Mouse (Mus musculus) kidney, postnatal 36 days (tissue): ENCODE measurements around the gene Tec.

ENCODE experiments used
- DNase-seq, 2 experiments: peaks; one replicate each; pipeline ENCODE4 v3.0.0; 2021 to 2022; ENCODE audit warnings: mixed read lengths in 2 of 2

Gene Tec

DNA sequence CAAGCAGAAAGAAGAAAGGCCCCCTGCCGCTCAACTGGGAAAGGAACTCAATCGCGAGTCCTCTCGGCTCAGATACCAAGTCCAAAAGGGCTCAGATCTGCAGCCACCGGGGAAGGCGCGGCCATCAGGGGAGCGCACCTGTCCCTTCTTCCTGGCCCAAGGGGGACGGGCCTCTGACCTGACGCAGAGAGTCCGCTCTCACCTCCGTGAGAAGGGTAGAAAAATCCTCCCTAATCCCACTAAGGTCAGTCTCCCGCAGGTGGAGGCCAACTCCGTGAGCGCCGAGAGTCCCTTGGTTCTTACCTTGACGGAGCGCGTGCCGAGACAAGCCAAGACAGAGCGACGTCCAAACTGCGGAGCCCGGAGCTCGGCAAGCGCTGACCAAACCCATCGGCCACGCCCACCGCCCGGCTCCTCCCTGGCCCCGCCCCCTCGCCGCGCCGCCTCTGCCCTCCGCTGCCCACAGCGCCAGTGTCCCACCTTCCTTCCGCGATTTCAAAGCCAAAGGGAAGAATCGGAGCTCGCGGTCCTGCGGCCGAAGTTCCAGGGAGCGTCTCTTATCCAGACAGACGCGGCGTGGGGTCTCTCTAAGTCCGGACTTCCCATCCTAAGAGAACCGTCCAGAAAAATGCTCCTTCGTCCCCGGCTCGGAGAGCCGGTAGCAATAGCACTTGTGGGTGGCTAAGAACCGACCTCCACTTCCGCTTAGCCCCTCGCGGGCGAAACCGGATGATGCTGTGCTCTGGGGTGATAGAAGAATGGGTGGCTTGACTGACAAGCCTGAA, at the start of gene Tec:
Gene Tec, minus strand, starts transcription at position 393 of the 785 bp plus-strand sequence.
- DNase-seq = peak; percentile 94 to 98

DNA sequence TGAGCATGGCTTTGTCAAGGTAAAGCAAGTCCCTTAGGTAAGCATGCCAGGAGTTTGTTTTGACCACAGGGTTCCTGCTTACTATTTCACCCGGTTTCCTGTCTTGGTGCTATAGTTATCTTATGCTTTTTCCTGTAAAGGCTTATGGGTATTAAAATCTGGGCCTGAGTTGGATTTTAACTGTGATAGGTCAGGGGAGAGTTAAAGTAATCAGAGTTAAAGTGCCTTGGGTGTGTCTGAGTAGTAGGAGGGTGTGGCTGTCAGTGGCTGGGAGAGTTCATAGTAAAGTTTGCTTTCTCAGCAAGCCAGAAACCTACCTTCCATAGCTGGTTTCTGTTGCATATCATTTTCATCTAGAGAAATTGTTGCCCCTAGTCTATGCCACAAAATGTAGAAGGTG, 48.6 kb upstream of the Tec start:
- DNase-seq = no peak

DNA sequence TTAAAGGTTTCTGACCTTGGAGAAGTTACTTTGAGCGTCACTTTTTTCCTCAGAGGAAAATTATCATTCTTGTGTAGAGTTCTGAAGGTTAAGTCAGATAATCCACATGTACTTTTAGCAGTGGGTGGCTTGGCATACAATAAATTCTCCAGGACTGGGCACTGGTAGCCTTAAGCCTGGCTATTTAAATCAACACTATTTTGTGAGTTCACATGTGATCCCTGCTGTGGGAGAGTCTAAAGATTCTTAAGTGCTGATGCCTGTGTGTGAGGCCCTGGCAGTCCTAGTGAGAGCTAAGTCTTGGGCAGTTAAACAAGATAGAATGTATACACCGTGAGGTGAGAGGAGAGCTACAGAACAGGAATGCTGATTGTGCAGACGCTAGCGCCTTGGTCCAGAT, 47.8 kb upstream of the Tec start:
- DNase-seq = no peak

DNA sequence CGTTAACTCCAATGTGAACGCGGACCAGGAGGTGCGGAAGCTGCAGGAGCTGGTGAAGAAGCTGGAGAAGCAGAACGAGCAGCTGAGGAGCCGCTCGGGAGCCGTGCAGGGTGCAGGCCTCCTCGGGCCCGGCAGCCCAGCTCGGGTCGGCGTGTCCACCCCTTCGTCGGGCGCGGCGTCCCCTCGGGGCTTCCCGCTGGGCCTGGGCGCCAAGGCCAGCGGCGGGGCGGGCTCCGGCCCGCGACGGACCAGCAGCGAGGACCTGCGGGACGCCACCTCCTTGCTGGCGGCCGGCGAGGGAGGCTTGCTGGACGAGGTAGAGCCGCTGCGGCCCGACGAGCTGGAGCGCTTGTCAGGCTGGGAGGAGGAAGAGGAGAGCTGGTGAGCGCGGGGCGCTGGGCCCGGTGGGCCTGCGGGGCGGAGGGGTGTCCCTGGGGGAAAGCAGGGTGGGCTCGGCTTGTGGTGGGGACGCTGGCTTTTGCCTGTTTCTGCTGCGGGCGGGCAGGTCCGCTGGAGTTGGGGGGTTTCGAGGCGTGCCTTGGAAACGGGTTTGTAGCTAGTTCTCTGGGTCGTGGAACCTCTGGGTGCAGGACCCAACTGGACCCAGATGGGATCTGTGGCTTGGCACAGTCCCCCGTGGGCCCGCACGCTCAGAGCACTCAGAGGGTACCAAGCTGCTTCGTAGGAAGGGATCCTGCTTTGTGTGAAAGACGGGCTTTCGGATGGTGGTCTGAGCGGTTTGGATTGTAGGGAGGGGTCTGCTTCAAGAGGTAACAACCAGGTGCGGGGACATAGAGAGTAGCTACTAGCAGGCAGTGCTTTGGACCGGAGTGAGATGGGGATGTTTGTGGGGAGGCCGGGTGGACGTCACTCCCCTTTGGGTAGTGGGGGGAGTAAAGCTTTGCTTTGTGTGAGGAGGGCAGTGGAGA, 46.6 kb upstream of the Tec start:
- DNase-seq = peak; percentile 11 to 46

DNA sequence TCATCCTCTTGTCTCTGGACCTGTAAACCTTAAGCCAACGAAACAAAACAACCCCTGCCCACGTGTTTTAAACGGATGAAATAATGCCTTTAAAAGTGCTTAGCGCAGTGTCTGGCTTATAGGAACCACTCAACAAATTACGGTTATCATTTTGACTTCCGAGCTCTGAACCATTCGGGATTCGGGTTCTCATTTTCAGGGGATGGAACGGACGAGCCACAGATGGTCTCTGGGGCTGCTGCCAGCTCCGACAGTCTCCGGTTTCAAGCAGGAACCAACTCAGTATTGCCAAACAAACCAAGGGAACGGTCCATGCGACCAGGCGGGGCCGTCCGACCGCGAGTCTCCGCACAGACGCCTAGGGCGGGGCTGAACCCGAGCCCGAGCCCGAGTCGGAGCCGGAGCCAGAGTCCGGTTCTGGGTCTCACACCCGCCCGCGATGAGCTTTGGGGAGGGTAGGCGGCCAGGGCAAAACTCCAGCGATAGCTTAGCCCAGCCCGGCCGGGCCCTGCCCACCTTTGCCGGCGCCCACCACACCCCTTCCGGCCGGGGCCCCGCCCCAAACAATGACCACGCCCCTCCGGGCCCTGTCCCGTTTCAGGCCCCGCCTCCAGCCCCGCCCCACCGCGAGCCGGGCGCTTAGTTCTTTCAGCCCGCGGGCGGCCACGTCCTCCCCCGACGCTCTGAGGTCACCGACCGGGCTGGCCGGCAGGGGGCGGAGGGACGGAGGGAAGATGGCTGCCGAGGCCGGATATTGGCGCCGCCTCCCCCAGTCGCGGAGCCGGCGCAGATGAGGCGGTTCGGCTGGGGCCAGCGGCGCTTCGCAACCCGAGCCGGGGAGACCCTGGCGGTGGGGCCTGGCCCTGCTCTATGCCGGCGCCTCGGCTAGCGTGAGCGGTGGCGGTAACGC, 45.6 kb upstream of the Tec start, which contains the start of gene Slain2:
Gene Slain2, plus strand, starts transcription at position 657 of the 910 bp plus-strand sequence.
- DNase-seq = peak; percentile 98 to 100

DNA sequence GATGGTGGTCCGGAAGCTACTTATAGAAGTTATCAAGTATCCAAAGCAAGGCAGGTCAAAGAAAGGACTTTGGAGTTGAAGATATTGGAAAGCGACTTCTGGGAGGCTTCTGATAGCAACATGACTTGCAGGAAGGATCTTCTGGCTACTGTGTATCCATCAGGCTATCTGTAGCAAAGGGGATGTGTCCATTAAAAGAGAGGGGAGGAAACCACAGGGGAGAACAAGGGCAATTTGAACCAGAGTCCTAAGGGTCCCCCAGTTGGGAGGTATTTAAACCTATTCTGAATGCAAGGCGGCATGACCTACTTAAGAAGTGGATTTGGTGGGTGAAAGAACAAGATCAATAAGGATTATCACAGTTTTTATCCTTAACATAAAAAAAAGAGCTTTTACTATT, 43.0 kb upstream of the Tec start:
- DNase-seq = no peak

DNA sequence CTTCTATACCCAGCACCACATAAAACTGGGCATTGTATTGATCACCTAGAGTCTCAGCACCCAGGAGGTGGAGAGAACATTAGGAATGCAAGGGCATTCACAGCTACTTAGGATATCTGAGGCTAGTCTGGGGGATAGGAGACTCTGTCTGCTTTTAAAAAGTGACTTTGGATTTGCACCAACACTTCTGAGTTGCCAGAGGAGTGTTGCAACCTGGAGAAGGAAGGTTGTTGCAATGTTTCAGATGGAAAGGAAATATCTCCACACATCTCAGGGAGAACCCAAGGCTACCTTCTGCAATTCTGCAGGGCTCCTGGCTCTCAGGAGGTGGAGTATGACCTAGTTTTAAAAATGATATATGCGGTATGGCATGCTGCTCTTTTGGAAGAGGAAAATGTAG, 42.1 kb upstream of the Tec start:
- DNase-seq = no peak

DNA sequence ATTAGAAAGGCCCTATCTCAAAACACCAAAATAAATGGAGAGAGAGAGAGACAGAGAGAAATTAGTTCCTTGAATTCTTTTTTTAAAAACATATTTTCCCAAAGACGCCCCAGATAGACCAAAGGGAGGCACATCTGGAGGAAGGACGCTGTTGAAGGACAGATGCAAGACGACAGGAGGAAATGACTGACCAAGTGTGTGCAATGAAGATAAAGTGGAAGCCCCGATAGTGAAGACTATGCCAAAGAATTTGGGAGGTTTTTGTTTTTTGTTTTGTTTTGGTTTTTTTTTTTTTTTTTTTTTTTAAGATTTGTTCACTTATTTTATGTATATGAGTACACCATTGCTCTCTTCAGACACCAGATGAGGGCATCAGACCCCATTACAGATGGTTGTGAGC, 41.1 kb upstream of the Tec start:
- no peak for DNase-seq

DNA sequence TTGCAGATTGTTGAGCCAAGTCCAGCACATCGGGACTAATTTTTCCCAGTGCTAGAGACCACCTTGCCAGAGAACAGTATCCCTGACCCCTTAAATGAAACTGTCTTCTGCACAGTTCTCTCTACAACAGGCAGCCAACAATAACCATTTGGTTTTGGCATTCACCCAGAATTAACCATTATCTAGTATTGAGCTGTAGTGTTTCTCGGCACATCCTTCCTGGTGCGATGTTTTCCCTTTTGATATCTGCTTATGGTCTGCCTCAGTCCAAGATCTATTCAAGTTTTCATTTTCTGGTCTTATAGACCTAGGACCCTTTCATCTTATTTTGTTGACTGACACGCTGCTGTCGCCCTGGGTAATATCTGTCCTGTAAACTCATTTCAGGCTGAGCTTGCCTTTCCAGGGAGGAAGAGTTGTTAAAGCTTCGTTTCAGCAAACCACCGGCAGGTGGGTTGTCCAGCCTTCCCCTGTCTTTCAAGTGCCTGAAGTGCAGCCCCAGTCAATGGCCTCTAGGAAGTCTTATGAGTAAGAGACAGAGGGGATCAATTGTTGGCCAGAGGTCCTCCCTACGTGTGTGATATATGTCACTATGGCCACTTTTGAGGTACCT, 40.1 kb upstream of the Tec start:
- DNase-seq = no peak

DNA sequence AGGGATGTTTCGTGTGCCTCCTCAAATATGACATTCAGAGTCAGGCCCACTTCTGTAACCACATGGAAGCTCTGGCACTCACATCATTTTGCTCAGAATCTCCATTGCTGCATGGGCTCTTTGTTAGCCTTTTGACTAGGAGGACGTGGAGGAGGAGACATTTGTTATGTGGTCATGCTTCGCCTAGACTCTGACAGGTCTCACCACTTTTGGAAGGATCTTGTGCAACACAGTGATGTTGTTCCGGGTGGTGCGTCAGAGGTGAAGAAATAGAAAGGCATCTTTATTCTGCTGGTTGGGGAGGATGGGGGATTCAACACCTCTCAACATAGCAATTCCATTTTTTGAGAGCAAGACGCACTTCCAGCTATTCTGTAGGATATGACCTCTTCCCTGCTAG, 39.1 kb upstream of the Tec start:
- no peak for DNase-seq

DNA sequence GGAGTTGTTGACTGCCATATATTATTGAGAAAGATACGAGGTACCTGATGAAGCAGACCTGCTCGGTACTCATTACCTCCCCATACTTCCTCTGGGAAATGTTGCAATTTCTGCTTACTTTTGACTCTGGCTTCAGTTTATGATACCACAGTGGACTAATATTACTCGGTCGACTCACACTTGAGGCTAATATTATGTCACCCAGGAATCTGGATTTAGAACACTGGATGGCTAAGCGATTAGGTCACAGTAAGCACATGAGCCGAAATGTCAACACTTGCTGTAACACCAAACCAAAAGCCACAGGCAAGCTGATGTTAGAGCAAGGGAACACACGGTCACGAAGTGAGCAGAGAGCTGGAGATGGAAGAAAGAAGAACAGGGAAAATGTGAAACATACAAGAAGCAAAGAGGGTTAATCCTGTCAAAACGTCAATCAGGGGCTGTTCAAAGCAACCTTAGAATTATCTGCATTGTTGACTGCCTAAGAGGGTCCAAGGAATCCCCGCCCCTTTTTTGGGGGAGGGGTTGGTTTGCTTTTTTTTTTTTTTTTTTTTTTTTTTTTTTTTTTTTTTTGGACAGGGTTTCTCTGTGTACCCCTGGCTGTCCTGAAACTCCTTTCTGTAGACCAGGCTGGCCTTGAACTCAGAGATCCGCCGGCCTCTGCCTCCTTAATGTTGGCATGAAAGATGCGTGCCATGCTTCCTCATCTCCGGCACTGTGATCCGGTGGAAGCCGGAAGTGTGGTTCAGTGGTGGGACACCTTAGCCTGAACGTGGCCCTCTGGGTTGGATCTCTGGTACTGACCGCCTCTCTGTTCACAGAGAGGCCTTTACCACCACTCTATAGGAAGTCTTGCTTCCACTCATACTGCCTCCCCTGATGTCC, 36.9 kb upstream of the Tec start:
- DNase-seq = no peak

DNA sequence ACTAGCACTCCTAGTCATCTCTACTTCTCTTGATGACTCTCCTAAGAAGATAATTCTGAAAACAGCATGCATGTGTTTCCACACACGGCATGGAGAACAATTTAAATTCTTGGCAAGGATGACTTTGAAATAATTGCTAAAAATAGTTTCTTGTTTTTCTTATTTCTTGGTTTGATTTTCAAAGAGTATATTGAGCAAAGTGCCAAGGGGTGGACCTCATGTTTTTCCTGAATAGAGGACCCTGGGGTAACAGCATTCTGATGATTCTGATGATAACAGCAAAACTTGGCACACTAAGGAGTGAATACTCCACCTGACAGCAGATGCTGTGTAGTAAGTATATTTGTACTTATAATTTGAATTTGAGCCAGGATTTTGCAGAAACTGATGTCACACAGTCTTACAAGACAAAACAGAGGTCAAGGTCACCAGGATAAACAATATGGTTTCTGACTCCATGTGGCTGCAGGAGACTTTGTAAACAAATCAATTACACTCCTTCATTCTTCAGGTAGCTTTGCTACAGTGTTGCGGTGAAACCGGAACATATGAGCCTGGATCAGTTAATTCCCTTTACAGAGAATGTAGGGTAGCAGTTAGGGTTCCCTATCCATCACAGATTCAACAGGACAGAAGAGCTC, 34.7 kb upstream of the Tec start:
- DNase-seq = no peak

DNA sequence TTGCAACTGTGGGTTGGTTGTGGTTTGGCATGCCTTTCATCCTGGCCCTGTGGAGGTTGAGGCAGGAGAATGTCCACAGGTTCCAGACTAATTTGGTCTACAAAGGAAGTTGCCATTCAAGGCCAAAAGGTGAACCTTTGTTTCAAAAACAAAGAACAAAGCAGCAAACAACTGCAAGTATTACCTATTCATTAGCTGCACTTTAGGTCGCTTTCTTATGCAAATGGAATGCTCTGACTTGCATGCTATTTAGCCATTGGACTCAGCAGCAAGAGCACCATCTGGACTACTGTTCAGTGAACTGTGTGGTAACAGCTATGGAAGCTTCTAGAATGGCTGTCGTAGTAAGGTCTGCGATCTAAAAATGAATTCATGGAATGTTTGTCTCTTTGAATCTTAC, 34.0 kb upstream of the Tec start:
- no peak for DNase-seq

DNA sequence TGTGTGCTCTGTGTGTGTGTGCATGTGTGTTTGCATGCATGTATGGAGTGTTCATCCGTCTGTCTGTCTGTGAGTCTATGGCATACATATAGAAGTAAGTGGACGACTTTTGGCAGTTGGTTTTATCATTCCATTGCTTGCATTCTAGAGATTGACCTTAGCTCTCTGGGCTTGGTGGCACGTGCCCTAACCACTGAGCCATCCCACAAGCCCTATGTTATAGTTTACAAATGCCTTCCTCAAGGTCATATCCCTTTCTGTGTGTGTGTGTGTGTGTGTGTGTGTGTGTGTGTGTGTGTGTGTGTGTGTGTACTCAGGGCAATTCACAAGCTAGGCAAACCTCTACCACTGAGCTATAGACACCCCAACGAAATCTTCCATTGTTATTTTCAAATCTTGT, 33.6 kb upstream of the Tec start:
- DNase-seq = no peak

DNA sequence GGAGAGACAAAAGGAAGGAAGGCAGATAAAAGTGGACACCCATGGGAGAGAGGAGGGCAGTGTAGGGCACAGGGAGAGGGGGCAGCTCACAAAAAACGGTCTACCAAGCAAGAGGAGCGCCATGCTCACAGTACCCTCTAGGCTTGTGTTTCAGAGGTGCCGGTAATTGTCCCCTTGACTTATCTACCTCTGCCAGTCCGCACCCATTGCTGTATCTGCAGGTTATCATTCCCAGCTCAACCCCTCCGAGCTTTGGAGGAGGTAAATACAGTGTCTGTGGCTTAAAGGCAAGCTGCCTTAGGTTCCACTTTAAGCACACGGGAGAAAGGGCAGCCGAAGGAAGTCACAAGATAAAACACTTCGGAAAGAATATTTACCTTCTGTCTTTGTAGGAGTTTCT, 31.0 kb upstream of the Tec start:
- no peak for DNase-seq

DNA sequence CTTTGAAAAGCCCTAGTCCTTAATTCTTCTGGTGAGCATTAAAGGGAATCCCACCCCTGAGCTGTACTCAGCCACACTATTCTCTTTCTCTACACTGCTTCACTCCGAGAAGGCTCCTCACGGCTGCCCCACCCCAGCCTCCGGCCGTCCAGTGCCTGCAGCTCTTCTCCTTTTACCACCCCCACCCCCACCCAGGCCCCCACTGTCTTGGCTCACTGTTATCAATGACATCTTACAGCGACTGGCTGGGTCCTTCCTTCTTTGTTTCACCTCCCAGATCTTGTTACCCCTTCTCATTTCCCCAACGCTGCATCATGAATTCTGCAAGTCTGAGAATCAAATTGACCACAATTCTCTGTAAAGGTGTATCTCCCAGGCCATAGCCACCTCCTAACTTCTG, 29.7 kb upstream of the Tec start:
- no peak for DNase-seq

DNA sequence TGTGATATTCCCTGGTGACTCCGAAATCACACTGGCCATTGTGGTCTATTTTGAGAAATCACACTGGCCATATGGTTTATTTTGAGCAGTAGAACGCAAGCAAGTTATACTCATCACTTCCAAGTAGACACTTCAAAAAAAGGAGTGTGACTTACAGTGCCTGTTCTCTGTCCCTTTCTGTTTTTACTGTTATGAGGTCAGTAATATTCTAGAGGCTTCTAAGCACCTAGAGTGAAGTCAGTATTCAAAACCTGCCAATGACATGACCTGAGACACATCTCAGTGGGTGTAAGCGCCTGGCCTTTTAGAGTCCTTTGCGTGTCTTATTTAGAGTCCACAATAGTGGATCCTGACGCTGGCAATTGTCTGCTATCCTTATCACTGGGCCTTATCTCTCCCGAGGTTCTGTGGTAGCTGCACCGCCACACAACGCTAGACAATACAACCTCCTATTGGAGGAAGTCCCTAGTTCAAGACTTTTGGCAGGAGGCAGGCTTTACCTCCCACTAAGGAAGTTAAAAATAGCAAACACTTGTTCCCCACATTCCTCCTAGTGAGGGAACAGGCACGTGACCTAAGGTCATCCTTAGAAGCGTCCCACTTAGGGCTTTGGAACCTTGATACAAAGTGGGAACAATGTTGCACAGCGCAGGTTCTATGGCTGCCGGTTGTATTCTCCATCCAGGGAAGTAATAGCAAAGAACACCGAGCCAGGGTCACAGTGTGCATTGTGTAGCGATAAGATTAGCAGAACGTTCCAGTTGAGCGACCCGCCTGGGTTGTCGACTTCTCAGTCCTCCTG, 28.4 kb upstream of the Tec start:
- peak in 1 of 2 experiments; percentile 19 for DNase-seq

DNA sequence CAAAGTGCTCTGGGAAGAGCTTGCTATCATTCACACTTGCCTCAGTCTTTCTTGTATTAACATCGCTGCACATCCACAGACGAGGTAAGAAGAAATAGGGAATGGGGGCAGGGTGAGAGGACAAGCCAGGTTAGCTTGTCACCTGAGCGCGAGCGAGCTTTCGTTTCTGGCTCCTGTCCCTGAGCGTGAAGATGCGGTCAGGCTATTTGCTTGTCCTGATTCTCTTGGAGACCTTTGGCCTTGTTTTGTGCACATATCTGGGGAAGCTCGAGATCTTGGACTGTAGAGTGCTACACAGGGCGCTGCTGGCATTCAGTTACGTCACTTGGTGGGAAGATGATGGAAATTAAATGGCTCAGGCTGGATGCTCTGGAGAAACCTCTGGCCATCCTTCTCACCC, 27.0 kb upstream of the Tec start:
- DNase-seq = no peak

DNA sequence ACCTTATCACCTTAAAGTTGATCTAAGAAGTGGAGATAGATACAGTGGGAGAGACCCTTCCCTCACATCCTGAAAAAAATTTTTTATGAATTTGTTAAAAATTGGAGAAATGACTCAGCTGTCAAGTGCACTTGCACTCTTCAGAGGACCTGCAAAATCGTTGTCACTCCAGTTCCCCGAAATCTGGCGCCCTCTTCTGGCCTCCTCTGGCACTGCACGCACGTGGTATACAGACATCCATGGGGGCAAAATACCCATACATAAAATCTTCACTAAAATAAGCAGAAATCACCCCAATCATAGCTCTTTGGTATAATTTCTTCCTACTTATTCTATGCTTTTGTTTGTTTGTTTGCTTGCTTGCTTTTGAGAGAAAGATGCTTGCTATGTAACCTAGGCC, 25.7 kb upstream of the Tec start:
- DNase-seq = peak in 1 of 2 experiments; percentile 47

DNA sequence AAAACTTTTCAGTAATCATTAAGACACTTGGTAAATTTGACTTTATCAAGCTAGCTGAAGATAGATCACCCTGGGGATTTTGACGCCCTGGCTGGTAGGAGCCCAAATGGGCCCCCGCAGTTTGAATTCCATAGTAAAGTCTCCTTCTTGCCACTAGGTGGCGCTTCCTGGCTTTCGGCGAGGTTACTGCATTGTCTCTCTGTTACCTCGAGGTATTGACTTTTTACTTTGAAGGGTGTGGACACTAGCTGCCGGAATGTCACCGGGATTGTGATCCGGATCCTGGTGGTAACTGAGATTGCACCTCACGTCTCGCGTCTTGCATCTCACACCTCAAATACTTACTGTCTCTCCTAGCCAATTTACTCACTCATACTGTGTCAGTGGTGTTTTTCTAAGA, 23.3 kb upstream of the Tec start:
- DNase-seq = peak; percentile 58 to 73
